Mouse (Mus musculus) retina, postnatal 7 days (tissue): ENCODE measurements at regions not wholly inside any gene's neighbourhood (a gene's known extent, or its start where the extent isn't known, plus 50 kb on each side); places are given as distances from the start of the nearest gene placed in this dataset.

Source experiments
- DNase-seq: peaks from one replicate; pipeline ENCODE4 v3.0.0-alpha.2; 2012; ENCODE audit warnings: low read depth, low spot score

DNA sequence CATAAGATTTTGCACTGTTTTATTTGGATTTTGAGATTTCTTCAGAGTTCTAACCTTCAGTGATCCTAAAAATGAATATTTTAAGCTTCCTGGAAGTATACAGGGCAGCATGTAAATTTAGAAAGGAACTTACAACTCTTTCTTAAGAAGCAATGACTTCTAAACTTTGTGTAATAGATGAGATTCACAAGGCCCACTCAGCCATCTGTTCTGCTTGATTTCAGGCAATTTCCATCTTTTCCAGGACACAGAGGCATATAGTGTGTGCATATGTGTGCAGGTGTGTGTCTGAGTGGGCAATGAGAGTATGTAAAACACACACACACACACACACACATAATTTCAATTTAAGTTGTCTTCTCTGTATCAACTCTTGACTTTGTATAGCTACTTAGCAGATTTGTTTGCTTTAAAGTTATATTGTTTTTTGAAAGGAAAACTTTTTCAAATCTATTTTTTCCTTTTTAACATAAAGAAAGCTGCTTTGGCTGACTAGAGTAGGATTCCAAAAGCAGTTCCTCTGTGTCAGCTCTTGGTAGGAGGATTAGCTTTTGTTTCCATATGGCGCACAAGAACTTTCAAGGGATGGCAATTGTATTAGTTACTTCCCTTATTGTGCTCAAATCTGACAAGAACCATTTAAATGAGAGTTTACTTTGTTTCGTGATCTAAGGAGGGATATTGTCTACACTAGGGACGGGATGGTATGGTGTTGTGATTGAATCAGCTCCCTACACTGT lies 387.6 kb downstream of the D3Ertd751e start:
- DNase-seq: no peak

DNA sequence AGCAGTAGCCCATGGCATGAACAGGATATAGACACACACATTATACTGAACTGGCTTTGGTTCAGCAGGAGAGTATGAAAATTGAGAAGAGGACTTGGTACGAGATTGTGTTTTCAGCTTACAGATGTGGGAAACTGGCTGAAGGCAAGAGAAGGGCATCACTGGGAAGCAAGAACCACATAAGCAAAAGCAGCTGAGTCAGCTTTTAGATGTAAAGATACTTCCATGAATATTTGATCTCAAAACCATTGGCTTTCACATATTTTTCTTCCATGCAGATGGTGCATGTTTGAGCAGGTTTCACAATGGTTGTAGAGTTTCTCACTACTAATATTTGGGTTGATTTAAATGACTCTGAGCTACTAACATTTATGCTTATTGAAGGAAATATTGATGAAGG lies 389.9 kb downstream of the D3Ertd751e start:
- no peak for DNase-seq

DNA sequence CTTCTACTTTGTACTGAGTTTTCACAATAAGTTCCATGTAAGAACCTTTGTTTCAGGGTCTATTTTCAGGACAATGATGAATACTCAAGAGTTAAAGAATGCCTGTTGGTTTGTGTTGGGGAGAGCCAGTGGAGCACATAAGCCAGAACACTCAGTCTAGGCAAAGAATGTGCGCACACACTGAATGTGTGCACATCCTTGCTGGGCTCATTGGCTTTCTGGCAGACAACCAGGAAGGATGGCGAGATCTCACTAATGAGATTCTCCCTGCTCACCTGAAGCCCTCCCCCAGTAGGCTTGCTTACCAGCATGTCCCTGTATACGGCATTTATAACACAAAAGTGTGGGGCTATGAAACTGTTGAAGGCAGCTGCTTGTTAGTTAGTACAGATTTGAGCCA lies 411.0 kb downstream of the D3Ertd751e start:
- no peak for DNase-seq

DNA sequence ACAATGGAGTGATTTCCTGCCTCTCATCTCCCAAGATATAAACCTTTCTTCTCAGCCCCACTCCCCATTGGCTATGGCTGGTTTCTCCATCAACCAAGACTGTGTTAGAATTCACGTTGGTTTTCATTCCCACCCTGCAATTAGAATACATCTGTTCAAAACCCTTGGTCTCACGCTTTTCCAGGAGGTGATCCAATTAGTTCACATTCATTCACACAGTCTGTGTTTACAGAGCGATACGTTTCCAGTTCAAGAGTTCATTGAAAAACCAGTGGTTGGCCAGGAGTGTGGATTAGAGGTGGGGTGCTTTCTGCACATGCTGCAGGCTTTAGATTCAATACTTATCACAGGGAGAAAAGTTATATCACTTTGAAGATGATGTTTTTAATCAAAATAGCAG lies 412.5 kb downstream of the D3Ertd751e start:
- DNase-seq: no peak

DNA sequence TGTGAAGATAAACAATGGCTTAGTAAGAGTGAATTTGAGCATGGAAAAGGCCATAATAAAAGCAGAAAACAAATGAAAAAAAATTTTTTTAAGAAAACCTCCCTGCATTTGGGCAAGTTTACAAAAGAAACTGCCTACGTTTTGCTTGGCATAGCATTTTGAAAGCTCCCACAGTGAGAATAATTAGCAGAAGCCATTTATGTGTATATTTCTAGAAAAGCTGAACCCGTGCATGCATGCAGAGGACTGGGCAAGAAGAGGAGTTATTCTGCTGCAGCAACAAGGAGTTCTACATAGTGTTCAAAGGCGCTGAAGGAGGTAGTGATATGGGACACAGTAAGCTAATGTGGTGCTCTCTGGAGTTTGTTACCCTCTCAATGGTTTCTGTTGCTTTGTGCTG lies 421.3 kb downstream of the D3Ertd751e start:
- DNase-seq: no peak

DNA sequence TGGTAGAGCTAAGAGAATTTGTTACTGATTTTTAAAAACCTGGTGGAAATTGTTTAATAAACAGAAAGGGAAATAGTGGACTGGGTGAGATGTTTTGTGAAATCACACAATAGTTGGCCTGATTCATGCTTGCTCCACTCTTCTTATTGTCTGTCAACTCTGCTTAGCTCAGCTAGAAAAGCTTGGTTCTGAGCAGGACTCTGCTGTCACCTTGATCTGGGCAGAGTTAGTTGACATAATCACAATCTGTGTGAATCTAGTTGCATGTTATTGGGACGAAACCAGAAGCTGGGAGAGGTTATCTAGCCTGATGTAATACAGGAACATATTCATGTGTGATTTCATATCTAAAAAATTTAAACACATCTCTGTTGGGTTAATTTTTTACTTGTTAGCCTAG lies 456.8 kb downstream of the D3Ertd751e start:
- DNase-seq: no peak

DNA sequence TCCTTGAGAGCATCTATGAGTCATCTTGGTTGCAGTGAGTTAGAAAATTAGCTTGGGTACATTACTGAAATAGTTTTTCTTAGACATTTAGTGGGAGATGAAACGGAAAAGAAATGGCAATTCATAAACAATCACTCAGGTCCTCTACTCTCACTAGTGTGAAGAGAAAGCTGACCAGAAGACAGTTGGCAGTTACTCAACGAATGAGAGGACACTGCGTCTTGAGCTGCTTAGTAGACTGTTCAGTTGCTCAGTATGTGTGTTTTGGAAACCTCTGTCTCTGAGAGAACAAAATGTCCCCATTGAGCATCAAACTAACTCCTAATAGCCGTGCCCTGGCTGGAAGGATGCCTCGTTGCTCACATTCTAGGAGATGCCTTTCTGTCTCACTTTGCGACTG lies 459.0 kb downstream of the D3Ertd751e start:
- no peak for DNase-seq

DNA sequence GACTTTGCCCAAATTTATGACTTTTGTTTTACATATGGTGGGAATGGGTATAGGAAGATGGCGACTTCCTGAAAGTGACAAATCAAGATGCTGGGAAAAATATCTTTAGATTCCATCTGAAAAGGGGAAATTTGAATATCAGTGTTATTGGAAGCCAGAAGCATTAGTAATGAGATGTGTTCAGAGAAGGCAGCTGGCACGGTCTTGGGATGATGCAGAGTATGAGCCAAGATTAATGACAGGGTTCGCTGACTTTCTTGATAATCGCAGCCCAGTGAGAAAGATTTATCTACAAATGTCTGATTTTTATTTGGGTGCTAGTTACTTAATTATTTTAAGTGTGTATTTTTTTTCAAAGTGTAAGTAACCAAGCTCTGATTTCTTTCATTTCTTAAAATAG lies 463.2 kb downstream of the D3Ertd751e start:
- DNase-seq: no peak

DNA sequence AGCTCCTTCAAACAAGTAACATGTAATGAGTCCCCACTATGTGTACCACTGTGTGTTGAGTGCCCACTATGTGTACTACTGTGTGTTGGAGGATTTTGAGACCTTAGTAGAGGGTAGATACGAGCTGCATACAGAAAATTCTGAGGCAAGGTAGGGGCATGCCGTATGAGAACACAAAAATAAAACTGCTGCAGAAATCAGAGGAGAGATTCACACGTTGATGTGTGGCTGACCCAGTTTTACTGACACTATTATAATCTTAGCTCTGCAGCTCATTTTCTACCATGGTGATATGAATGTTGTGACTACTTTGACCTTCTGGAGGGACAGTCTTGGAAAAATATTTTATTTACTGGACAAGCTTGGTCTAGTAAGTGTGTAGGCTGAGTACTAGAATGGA lies 469.0 kb downstream of the D3Ertd751e start:
- DNase-seq: no peak

DNA sequence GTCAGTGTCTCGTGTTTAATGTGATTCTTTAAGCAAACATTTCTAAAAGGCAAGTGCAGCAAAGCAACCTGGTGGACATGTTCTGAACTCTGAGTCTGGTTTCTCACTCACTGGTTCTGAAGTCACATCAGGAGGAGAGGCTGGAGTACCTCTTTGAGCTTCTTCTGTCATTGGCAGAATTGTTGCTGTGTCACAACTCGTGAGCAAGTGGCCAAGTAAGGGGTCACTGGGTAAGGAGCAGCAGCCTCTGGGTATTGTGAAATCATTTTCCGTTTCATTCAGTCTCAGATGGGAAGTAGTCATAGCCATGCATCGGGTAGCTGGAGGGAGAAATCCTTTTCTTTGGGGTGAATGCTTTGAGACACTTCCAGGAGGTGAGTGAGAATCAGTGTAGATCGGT lies 470.0 kb downstream of the D3Ertd751e start:
- DNase-seq: no peak

DNA sequence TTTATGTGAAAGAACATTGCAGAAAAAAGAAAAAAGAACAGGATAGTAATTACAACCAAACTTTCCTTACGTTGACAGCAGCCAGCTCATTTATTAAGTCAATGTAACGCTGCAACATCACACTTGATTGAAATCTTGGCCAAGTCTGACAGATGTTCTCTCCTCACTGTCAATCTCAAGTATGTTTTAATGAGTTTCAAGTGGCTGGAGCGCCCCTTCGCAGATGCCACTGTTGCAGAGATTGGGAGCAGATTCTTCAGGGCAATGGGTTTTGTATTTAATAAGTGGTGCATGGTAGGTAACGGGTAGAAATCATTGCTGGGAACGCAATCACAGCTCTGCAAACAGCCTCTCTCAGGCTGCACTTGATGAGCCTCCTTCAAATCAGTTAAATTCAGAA lies 470.8 kb downstream of the D3Ertd751e start:
- no peak for DNase-seq

DNA sequence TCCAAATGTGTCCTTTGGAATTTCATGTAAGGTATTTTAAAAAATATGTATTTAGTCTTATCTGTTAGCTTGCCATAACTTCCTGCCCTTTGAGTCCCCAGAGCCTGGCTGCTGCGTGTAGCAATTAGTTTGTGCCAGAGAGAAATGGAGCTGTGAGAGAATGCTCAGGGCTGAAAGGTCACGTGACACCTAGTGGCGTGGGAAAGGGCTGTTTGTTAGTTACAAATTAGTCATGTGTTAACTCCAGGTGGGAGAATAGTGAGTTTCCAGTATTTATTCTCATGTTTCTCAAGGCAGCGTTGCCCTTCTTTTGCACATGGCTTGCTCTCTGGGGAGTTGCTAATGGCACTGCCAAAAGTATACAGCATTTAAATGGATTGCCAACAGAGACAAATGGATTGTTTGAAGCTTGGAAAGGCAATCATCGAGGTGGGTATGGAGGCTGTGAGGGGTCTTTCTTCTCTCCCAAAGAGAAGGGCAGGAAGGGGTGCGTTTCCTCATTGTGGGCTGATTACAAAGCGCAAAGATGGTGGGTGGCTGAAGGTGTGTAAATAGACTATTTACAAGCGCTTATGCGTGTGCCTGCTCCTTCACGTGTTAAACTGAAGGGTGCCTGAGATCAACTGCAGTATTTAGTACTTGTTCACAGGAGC lies 472.3 kb downstream of the D3Ertd751e start:
- no peak for DNase-seq

DNA sequence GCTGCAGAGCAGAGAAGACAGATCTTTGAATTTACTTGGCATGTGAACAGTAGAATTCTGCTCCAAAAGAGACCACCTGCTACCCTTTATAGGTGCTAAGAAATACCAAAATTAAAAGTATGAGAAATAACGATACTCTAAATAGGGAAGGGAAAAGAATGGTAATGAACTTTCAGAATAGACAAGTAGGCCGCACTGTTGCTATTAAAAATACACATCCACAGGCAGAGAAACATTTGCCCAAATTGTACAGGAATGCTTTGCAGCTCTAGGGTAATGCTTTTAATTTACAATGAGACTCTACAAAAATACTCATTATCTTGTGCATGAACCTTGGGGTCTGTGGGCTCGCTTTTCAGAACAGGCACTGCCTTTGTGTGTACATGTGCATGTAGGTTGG lies 476.3 kb downstream of the D3Ertd751e start:
- DNase-seq: no peak

DNA sequence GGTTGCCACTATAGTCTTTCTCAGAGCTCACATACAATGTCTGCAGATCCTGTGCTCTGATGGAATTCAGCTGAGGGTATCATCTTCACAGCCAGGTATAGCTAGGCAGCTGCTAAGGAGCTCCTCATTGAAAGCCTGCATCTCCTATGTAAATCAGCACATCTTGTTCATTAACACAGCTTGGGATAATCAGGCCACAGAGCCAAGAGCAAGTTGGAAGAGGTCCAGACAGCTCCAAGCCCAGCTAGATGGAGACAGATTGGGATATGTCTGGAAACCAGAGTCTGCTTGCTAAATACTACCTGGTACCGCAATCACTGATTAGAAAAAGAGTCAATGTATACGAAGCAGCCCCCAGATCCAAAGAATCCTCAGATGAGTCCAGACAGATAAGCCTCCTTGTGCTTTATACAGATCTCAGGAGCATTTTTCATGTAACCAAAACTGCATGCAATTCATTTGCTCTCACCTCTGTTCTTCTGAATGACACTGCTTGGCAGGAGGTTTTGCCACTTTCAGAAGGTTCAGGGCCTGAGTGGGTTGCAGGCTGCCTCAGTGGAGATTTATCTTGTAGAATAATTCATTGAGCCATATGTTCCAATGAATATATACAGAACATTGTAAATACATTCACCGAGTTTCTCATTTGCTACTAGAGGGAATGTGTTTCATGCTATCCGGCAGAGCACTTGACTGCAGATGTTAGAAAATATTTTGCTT lies 485.4 kb downstream of the D3Ertd751e start:
- no peak for DNase-seq

DNA sequence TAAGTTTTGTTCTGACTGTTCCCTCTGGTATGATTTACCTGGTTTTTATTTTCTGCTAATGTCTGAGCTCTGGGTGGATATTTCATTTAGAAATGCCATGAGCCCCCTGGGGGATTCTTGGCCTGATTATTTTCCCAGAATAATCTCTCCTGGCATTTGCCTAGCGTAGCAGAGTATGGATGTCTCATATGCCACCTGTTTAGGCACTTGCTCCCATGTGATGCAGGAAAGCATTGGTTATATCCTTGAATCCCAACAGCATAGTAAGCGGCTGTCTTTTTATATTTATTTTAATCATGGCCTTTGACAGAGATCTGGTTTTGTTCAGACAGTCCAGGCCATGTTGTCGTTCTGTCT lies 486.0 kb downstream of the D3Ertd751e start:
- no peak for DNase-seq

DNA sequence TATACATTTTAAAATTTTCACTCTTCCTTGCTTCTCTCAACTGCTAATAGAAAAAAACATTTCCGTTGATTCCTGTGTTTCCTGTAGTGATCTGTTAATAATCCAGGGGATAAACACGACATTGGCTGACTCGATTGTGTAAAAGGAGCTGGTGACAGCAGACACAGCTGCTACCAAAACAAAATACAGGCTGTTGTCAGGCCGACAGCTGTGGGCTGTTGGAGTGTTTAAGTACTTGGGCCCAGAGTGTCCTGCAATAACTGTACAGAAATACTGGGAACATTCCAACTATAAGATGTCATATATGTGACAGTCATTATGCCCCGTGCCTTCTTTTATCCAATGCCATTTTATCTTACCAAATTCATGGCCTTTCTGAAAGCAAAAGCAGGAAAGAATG lies 489.9 kb downstream of the D3Ertd751e start:
- no peak for DNase-seq

DNA sequence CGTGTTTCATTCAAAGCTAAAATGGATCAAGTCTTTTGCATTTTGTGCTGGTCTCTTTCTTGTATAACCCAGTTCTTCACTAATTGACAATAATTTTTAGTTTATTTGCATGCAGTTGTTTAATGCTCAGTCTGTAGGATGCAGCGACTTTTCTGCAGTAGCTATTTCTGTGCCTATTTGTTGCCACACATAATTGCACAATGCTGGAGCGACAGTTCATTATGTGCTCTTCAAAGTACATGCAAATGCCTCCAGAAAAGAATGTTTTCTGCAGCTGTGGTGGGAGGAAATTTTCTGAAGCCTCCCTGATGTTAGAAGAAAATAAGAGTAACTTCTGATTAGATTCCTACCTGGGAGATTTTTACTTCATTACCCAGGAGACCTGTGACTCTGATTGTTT lies 491.3 kb downstream of the D3Ertd751e start:
- no peak for DNase-seq

DNA sequence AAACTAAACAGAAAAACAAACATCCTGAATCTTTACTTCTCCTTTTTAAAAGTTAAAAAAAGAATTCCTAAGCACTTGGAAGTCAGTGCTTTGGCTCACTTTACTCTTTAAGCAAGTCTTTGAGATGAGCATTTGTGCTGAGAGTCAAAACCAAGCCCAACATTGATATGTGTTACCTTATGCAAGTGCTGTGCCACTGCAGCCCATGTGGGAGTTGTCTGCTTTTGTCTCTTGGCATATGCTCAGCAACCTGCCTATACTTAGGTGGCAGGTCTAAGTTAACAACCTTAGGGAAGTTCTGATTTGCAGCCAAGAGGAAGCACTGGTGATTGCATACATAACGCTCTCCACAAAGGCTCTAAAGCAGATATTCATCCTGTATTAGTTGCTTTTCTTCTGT lies 493.1 kb downstream of the D3Ertd751e start:
- DNase-seq: no peak
